Mouse (Mus musculus) lung, embryonic 14.5 days (tissue): ENCODE results near the gene Rtp3. TPM values are rescaled to one million over a fixed set of nuclear protein-coding genes. Genes with fewer than 3 reads are reported as not detected.

Experiments
- ATAC-seq: fragments of 200-750 bp; cut with Nextera tagmentation; 2 replicates; pipeline ENCODE4 v1.8.0; 2017; ENCODE audit warnings: mild to moderate bottlenecking, moderate TSS enrichment, moderate library complexity; ENCODE audit not compliant: insufficient read depth
- DNase-seq: peaks from one replicate; pipeline ENCODE4 v3.0.0-alpha.2; 2015
- H3K27ac ChIP-seq: fragments of 300-500 bp; sonication (generic); 2 replicates; pipeline ENCODE4 v1.5.1; 2014; ENCODE audit warnings: low read depth, mild to moderate bottlenecking, moderate library complexity
- H3K27me3 ChIP-seq: fragments of 300-500 bp; sonication (generic); 2 replicates; pipeline ENCODE4 v1.6.1; 2014; ENCODE audit warnings: low read length, control low read depth; ENCODE audit not compliant: insufficient read depth
- H3K36me3 ChIP-seq: fragments of 300-500 bp; sonication (generic); 2 replicates; pipeline ENCODE4 v1.6.1; 2014; ENCODE audit warnings: control low read depth; ENCODE audit not compliant: insufficient read depth
- H3K4me1 ChIP-seq: fragments of 300-500 bp; sonication (generic); 2 replicates; pipeline ENCODE4 v1.6.1; 2014; ENCODE audit warnings: antibody characterized with exemption, control low read depth; ENCODE audit not compliant: insufficient read depth
- H3K4me2 ChIP-seq: fragments of 300-500 bp; sonication (generic); 2 replicates; pipeline ENCODE4 v1.6.1; 2014; ENCODE audit warnings: mild to moderate bottlenecking
- H3K4me3 ChIP-seq: fragments of 300-500 bp; sonication (generic); 2 replicates; pipeline ENCODE4 v1.5.1; 2014; ENCODE audit warnings: low read depth, low read length
- H3K9ac ChIP-seq: fragments of 300-500 bp; sonication (generic); 2 replicates; pipeline ENCODE4 v1.6.1; 2014
- H3K9me3 ChIP-seq: fragments of 300-500 bp; sonication (generic); 2 replicates; pipeline ENCODE4 v1.6.1; 2016; ENCODE audit warnings: low read depth, low read length, control low read depth
- CTCF ChIP-seq: IDR thresholded peaks from 2 replicates; pipeline ENCODE4 v1.5.1; 2016; ENCODE audit warnings: antibody characterized with exemption, low read depth
- WGBS: fragments of 180-500 bp; shearing (Covaris S2); extraction: QIAGEN DNeasy Blood & Tissue Kit; methylation state at CpG from one replicate; pipeline ENCODE4 v1.1.7; 2014; 5-methylcytosine and 5-hydroxymethylcytosine counted together
- polyA plus RNA-seq: library from polyadenylated mRNA; unstranded; fragments of >200 nt; fragmentation: Nextera tagmentation; extraction: Ambion mirVana; gene quantifications from 2 replicates; pipeline ENCODE4 v1.2.1, GENCODE M21; 2014

Gene Rtp3
- polyA plus RNA-seq, 1 experiment from 2014 or later = 0.41 TPM

- H3K27me3 ChIP-seq = no peaks in the 10 kb centered on the region
- H3K27ac ChIP-seq = no peak overlapping the region
- H3K4me1 ChIP-seq = no peaks in the 10 kb centered on the region
- H3K9me3 ChIP-seq = no peaks in the 10 kb centered on the region
- no peak for DNase-seq
- ATAC-seq = no peak
- H3K4me3 ChIP-seq = no peak overlapping the region
- H3K4me2 ChIP-seq = no peak overlapping the region
- no peaks in the 10 kb centered on the region for H3K36me3 ChIP-seq
- no peak for TF ChIP-seq CTCF
- H3K9ac ChIP-seq = no peak overlapping the region
- 65% methylated on average over 3 of the region's 3 CpGs for WGBS
These were observed 19.4 kb upstream of the Rtp3 start for GRCm38 (mm10) chr9:111009763-111010162.

- no peak for ATAC-seq
- no peak for DNase-seq
These were observed 16.2 kb upstream of the Rtp3 start for GRCm38 (mm10) chr9:111006544-111006943.

GRCm38 (mm10) chr9:111003279-111003678 is 12.9 kb upstream of the Rtp3 start:
- H3K9me3 ChIP-seq = no peaks in the 10 kb centered on the region
- ATAC-seq (no peak), DNase-seq (no peak)
- no peaks in the 10 kb centered on the region for H3K27me3 ChIP-seq
- TF ChIP-seq CTCF = no peak
- H3K4me2 ChIP-seq = no peak overlapping the region
- no peaks in the 10 kb centered on the region for H3K36me3 ChIP-seq
- no peak overlapping the region for H3K27ac ChIP-seq
- no peak overlapping the region for H3K4me3 ChIP-seq
- H3K4me1 ChIP-seq = no peaks in the 10 kb centered on the region
- H3K9ac ChIP-seq = no peak overlapping the region
- 86% methylated on average over 9 of the region's 9 CpGs for WGBS

More at GRCm38 (mm10) chr9:111006544-111006943, 16.2 kb upstream of the Rtp3 start:
- 87% methylated on average over 2 of the region's 2 CpGs for WGBS
- no peak overlapping the region for H3K27ac ChIP-seq
- no peak overlapping the region for H3K4me3 ChIP-seq
- no peaks in the 10 kb centered on the region for H3K4me1 ChIP-seq
- no peaks in the 10 kb centered on the region for H3K36me3 ChIP-seq
- H3K4me2 ChIP-seq = no peak overlapping the region
- no peaks in the 10 kb centered on the region for H3K27me3 ChIP-seq
- H3K9me3 ChIP-seq = no peaks in the 10 kb centered on the region
- TF ChIP-seq CTCF = no peak
- H3K9ac ChIP-seq = no peak overlapping the region

- no peak for TF ChIP-seq CTCF
- 68% methylated on average over 12 of the region's 12 CpGs for WGBS
- DNase-seq (no peak), ATAC-seq (no peak)
- Histone ChIP-seq H3K9ac (no peak overlapping the region), H3K27ac (no peak overlapping the region), H3K4me2 (no peak overlapping the region), H3K9me3 (no peaks in the 10 kb centered on the region), H3K27me3 (no peaks in the 10 kb centered on the region), H3K4me1 (no peaks in the 10 kb centered on the region), H3K4me3 (no peak overlapping the region), H3K36me3 (no peaks in the 10 kb centered on the region)
These were observed 11.2 kb upstream of the Rtp3 start for GRCm38 (mm10) chr9:111001621-111002020.

GRCm38 (mm10) chr9:110999856-111000255 is 9.5 kb upstream of the Rtp3 start:
- Histone ChIP-seq H3K9ac (no peak overlapping the region), H3K36me3 (no peaks in the 10 kb centered on the region), H3K27me3 (no peaks in the 10 kb centered on the region), H3K9me3 (no peaks in the 10 kb centered on the region), H3K4me1 (no peaks in the 10 kb centered on the region), H3K27ac (no peak overlapping the region), H3K4me2 (no peak overlapping the region), H3K4me3 (no peak overlapping the region)
- no peak for TF ChIP-seq CTCF
- peak; percentile 19 for DNase-seq
- no peak for ATAC-seq
- WGBS = 53% methylated on average over 10 of the region's 10 CpGs

GRCm38 (mm10) chr9:110999056-110999455 is 8.7 kb upstream of the Rtp3 start:
- no peak overlapping the region for H3K4me3 ChIP-seq
- no peaks in the 10 kb centered on the region for H3K36me3 ChIP-seq
- no peaks in the 10 kb centered on the region for H3K4me1 ChIP-seq
- H3K9me3 ChIP-seq = no peaks in the 10 kb centered on the region
- ATAC-seq (no peak), DNase-seq (no peak)
- no peak for TF ChIP-seq CTCF
- no peak overlapping the region for H3K27ac ChIP-seq
- H3K27me3 ChIP-seq = no peaks in the 10 kb centered on the region
- H3K4me2 ChIP-seq = no peak overlapping the region
- H3K9ac ChIP-seq = no peak overlapping the region
- 84% methylated on average over 2 of the region's 2 CpGs for WGBS

GRCm38 (mm10) chr9:110997245-110997644 is 6.9 kb upstream of the Rtp3 start:
- Histone ChIP-seq H3K4me3 (no peak overlapping the region), H3K27ac (no peak overlapping the region), H3K27me3 (no peaks in the 10 kb centered on the region), H3K9ac (no peak overlapping the region), H3K4me2 (no peak overlapping the region), H3K36me3 (no peaks in the 10 kb centered on the region), H3K4me1 (no peaks in the 10 kb centered on the region), H3K9me3 (no peaks in the 10 kb centered on the region)
- DNase-seq (peak; percentile 93), ATAC-seq (peak; percentile 57)
- 2% methylated on average over 5 of the region's 5 CpGs for WGBS
- peak; percentile 99 for TF ChIP-seq CTCF

- H3K4me3 ChIP-seq = peak overlapping the region; percentile 38
- peak; percentile 37; the same call in 1 of the 2 replicates for TF ChIP-seq CTCF
- 10% methylated on average over 13 of the region's 13 CpGs for WGBS
- DNase-seq (peak; percentile 88), ATAC-seq (peak; percentile 93)
- H3K9ac ChIP-seq = peak overlapping the region; percentile 38
- H3K36me3 ChIP-seq = no peaks in the 10 kb centered on the region
- no peaks in the 10 kb centered on the region for H3K9me3 ChIP-seq
- H3K4me2 ChIP-seq = peak overlapping the region; percentile 66
- H3K27me3 ChIP-seq = no peaks in the 10 kb centered on the region
- H3K4me1 ChIP-seq = no peaks in the 10 kb centered on the region
- H3K27ac ChIP-seq = no peak overlapping the region
These were observed 4.4 kb upstream of the Rtp3 start for GRCm38 (mm10) chr9:110994716-110995172.
